Mouse (Mus musculus) kidney, embryonic 15.5 days (tissue): ENCODE data around the gene Large1. TPM values are rescaled to one million over a fixed set of nuclear protein-coding genes. Genes with fewer than 3 reads are reported as not detected.

Source experiments
- ATAC-seq: fragments of 200-750 bp; cut with Nextera tagmentation; replicated peaks from 2 replicates; pipeline ENCODE4 v1.8.0; 2017; ENCODE audit warnings: moderate TSS enrichment; ENCODE audit not compliant: low FRiP score
- H3K27ac ChIP-seq: fragments of 300-500 bp; sonication (generic); 2 replicates; pipeline ENCODE4 v1.5.1; 2015; ENCODE audit warnings: mild to moderate bottlenecking, inconsistent platforms
- H3K27me3 ChIP-seq: fragments of 300-500 bp; sonication (generic); 2 replicates; pipeline ENCODE4 v1.6.1; 2015; ENCODE audit warnings: inconsistent platforms
- H3K36me3 ChIP-seq: fragments of 300-500 bp; sonication (generic); 2 replicates; pipeline ENCODE4 v1.6.1; 2015; ENCODE audit warnings: inconsistent platforms
- H3K4me1 ChIP-seq: fragments of 300-500 bp; sonication (generic); 2 replicates; pipeline ENCODE4 v1.6.1; 2015; ENCODE audit warnings: inconsistent platforms
- H3K4me2 ChIP-seq: fragments of 300-500 bp; sonication (generic); 2 replicates; pipeline ENCODE4 v1.6.1; 2015; ENCODE audit warnings: moderate library complexity, mild to moderate bottlenecking, inconsistent platforms
- H3K4me3 ChIP-seq: fragments of 300-500 bp; sonication (generic); replicated peaks from 2 replicates; pipeline ENCODE4 v1.5.1; 2015; ENCODE audit warnings: mild to moderate bottlenecking, inconsistent platforms
- H3K9ac ChIP-seq: fragments of 300-500 bp; sonication (generic); 2 replicates; pipeline ENCODE4 v1.6.1; 2015; ENCODE audit warnings: mild to moderate bottlenecking, inconsistent platforms
- H3K9me3 ChIP-seq: fragments of 300-500 bp; sonication (generic); replicated peaks from 2 replicates; pipeline ENCODE4 v1.6.1; 2016; ENCODE audit warnings: inconsistent platforms
- WGBS: fragments of 180-500 bp; shearing (Covaris S2); methylation state at CpG from one replicate; pipeline ENCODE4 v1.1.7; 2015; ENCODE audit warnings: mixed read lengths; 5-methylcytosine and 5-hydroxymethylcytosine counted together
- polyA plus RNA-seq: library from polyadenylated mRNA; unstranded; fragments of >200 nt; fragmentation: Nextera tagmentation; extraction: Ambion mirVana; gene quantifications from 2 replicates; pipeline ENCODE4 v1.2.1, GENCODE M21; 2015

Large1 gene
- polyA plus RNA-seq, 1 experiment from 2014 or later: 5.7 TPM

GRCm38 (mm10) chr8:73061410-73061809, 291.9 kb downstream of the Large1 start:
- H3K4me2 ChIP-seq: no peak overlapping the region
- H3K36me3 ChIP-seq: no peaks in the 10 kb centered on the region
- H3K9me3 ChIP-seq: no peaks in the 10 kb centered on the region
- no peaks in the 10 kb centered on the region for H3K4me1 ChIP-seq
- H3K27me3 ChIP-seq: no peaks in the 10 kb centered on the region
- no peak overlapping the region for H3K9ac ChIP-seq
- 30% methylated on average over 1 of the region's 1 CpGs for WGBS
- no peak overlapping the region for H3K27ac ChIP-seq
- peak; percentile 69; the same call in 1 of the 2 replicates for ATAC-seq
- H3K4me3 ChIP-seq: no peak overlapping the region

GRCm38 (mm10) chr8:73054726-73055125, 298.6 kb downstream of the Large1 start:
- no peak overlapping the region for H3K27ac ChIP-seq
- H3K27me3 ChIP-seq: no peaks in the 10 kb centered on the region
- no peak overlapping the region for H3K4me2 ChIP-seq
- no peaks in the 10 kb centered on the region for H3K36me3 ChIP-seq
- no peaks in the 10 kb centered on the region for H3K9me3 ChIP-seq
- H3K4me3 ChIP-seq: no peak overlapping the region
- no peak overlapping the region for H3K9ac ChIP-seq
- no peak for ATAC-seq
- no peaks in the 10 kb centered on the region for H3K4me1 ChIP-seq
- WGBS: 75% methylated on average over 1 of the region's 1 CpGs

GRCm38 (mm10) chr8:73053878-73054277, 299.5 kb downstream of the Large1 start:
- no peaks in the 10 kb centered on the region for H3K27me3 ChIP-seq
- H3K9ac ChIP-seq: no peak overlapping the region
- H3K27ac ChIP-seq: no peak overlapping the region
- no peaks in the 10 kb centered on the region for H3K4me1 ChIP-seq
- ATAC-seq: no peak
- no peak overlapping the region for H3K4me3 ChIP-seq
- no peaks in the 10 kb centered on the region for H3K36me3 ChIP-seq
- no peaks in the 10 kb centered on the region for H3K9me3 ChIP-seq
- no peak overlapping the region for H3K4me2 ChIP-seq
- 79% methylated on average over 3 of the region's 3 CpGs for WGBS

GRCm38 (mm10) chr8:73052414-73052813, 300.9 kb downstream of the Large1 start:
- no peak overlapping the region for H3K9ac ChIP-seq
- H3K27ac ChIP-seq: no peak overlapping the region
- H3K36me3 ChIP-seq: no peaks in the 10 kb centered on the region
- no peak overlapping the region for H3K4me3 ChIP-seq
- peak; percentile 79; the same call in 1 of the 2 replicates for ATAC-seq
- no peaks in the 10 kb centered on the region for H3K27me3 ChIP-seq
- WGBS: 25% methylated on average over 1 of the region's 1 CpGs
- no peaks in the 10 kb centered on the region for H3K4me1 ChIP-seq
- H3K9me3 ChIP-seq: no peaks in the 10 kb centered on the region
- H3K4me2 ChIP-seq: no peak overlapping the region

- no peaks in the 10 kb centered on the region for H3K36me3 ChIP-seq
- no peak overlapping the region for H3K4me2 ChIP-seq
- no peak overlapping the region for H3K9ac ChIP-seq
- H3K9me3 ChIP-seq: no peaks in the 10 kb centered on the region
- ATAC-seq: no peak
- no peaks in the 10 kb centered on the region for H3K4me1 ChIP-seq
- WGBS: 81% methylated on average over 3 of the region's 3 CpGs
- no peak overlapping the region for H3K27ac ChIP-seq
- H3K4me3 ChIP-seq: no peak overlapping the region
- no peaks in the 10 kb centered on the region for H3K27me3 ChIP-seq
These were observed 305.2 kb downstream of the Large1 start for GRCm38 (mm10) chr8:73048136-73048535.

- Histone ChIP-seq H3K36me3 (no peaks in the 10 kb centered on the region), H3K27ac (no peak overlapping the region), H3K4me1 (no peaks in the 10 kb centered on the region), H3K4me2 (no peak overlapping the region), H3K9ac (no peak overlapping the region), H3K9me3 (no peaks in the 10 kb centered on the region), H3K4me3 (no peak overlapping the region), H3K27me3 (no peaks in the 10 kb centered on the region)
- ATAC-seq: no peak
These were observed 323.6 kb downstream of the Large1 start for GRCm38 (mm10) chr8:73029787-73030186.

- H3K36me3 ChIP-seq: no peaks in the 10 kb centered on the region
- H3K27me3 ChIP-seq: no peaks in the 10 kb centered on the region
- no peaks in the 10 kb centered on the region for H3K9me3 ChIP-seq
- H3K27ac ChIP-seq: no peak overlapping the region
- 81% methylated on average over 1 of the region's 1 CpGs for WGBS
- no peak overlapping the region for H3K4me2 ChIP-seq
- no peak overlapping the region for H3K9ac ChIP-seq
- no peak overlapping the region for H3K4me3 ChIP-seq
- H3K4me1 ChIP-seq: no peaks in the 10 kb centered on the region
- no peak for ATAC-seq
These were observed 335.1 kb downstream of the Large1 start for GRCm38 (mm10) chr8:73018241-73018640.

- 93% methylated on average over 1 of the region's 1 CpGs for WGBS
These were observed 335.7 kb downstream of the Large1 start for GRCm38 (mm10) chr8:73017601-73018000.

GRCm38 (mm10) chr8:73016303-73016702, 337.0 kb downstream of the Large1 start:
- Histone ChIP-seq H3K9me3 (no peaks in the 10 kb centered on the region), H3K27ac (no peak overlapping the region), H3K36me3 (no peaks in the 10 kb centered on the region), H3K4me1 (no peaks in the 10 kb centered on the region), H3K4me3 (no peak overlapping the region), H3K4me2 (no peak overlapping the region), H3K27me3 (no peaks in the 10 kb centered on the region), H3K9ac (no peak overlapping the region)
- 85% methylated on average over 2 of the region's 2 CpGs for WGBS
- no peak for ATAC-seq

More at GRCm38 (mm10) chr8:73017601-73018000, 335.7 kb downstream of the Large1 start:
- no peak overlapping the region for H3K4me2 ChIP-seq
- no peaks in the 10 kb centered on the region for H3K36me3 ChIP-seq
- no peak overlapping the region for H3K27ac ChIP-seq
- H3K4me3 ChIP-seq: no peak overlapping the region
- no peaks in the 10 kb centered on the region for H3K4me1 ChIP-seq
- no peaks in the 10 kb centered on the region for H3K9me3 ChIP-seq
- no peak for ATAC-seq
- H3K9ac ChIP-seq: no peak overlapping the region
- no peaks in the 10 kb centered on the region for H3K27me3 ChIP-seq

- no peak overlapping the region for H3K27ac ChIP-seq
- 44% methylated on average over 2 of the region's 2 CpGs for WGBS
- H3K36me3 ChIP-seq: no peaks in the 10 kb centered on the region
- 0 out of 2 replicates have a peak, but pooled peaks have one; percentile 29 for ATAC-seq
- no peak overlapping the region for H3K4me3 ChIP-seq
- no peak overlapping the region for H3K9ac ChIP-seq
- no peak overlapping the region for H3K4me2 ChIP-seq
- no peaks in the 10 kb centered on the region for H3K9me3 ChIP-seq
- H3K27me3 ChIP-seq: no peaks in the 10 kb centered on the region
- no peaks in the 10 kb centered on the region for H3K4me1 ChIP-seq
These were observed 345.9 kb downstream of the Large1 start for GRCm38 (mm10) chr8:73007489-73007888.

GRCm38 (mm10) chr8:73003858-73004257, 349.5 kb downstream of the Large1 start:
- 49% methylated on average over 2 of the region's 2 CpGs for WGBS
- Histone ChIP-seq H3K4me1 (no peaks in the 10 kb centered on the region), H3K36me3 (no peaks in the 10 kb centered on the region), H3K27me3 (no peaks in the 10 kb centered on the region), H3K27ac (no peak overlapping the region), H3K9ac (no peak overlapping the region), H3K4me3 (no peak overlapping the region), H3K4me2 (no peak overlapping the region), H3K9me3 (no peaks in the 10 kb centered on the region)
- no peak for ATAC-seq

GRCm38 (mm10) chr8:72993831-72994230, 359.5 kb downstream of the Large1 start:
- no peak overlapping the region for H3K27ac ChIP-seq
- no peaks in the 10 kb centered on the region for H3K27me3 ChIP-seq
- 97% methylated on average over 1 of the region's 1 CpGs for WGBS
- H3K9me3 ChIP-seq: no peaks in the 10 kb centered on the region
- H3K36me3 ChIP-seq: no peaks in the 10 kb centered on the region
- no peak for ATAC-seq
- H3K4me2 ChIP-seq: no peak overlapping the region
- H3K4me3 ChIP-seq: no peak overlapping the region
- H3K9ac ChIP-seq: no peak overlapping the region
- H3K4me1 ChIP-seq: no peaks in the 10 kb centered on the region

- no peak overlapping the region for H3K4me3 ChIP-seq
These were observed 362.9 kb downstream of the Large1 start for GRCm38 (mm10) chr8:72990425-72990824.

More at GRCm38 (mm10) chr8:72990425-72990824, 362.9 kb downstream of the Large1 start:
- H3K4me1 ChIP-seq: no peaks in the 10 kb centered on the region
- ATAC-seq: no peak
- no peak overlapping the region for H3K9ac ChIP-seq
- no peaks in the 10 kb centered on the region for H3K36me3 ChIP-seq
- H3K27ac ChIP-seq: no peak overlapping the region
- WGBS: 68% methylated on average over 2 of the region's 2 CpGs
- H3K27me3 ChIP-seq: no peaks in the 10 kb centered on the region
- H3K9me3 ChIP-seq: no peaks in the 10 kb centered on the region
- no peak overlapping the region for H3K4me2 ChIP-seq
